Mouse (Mus musculus): ENCODE measurements around the gene Rnf40. TPM values are rescaled to one million over a fixed set of nuclear protein-coding genes. Genes with fewer than 3 reads are reported as not detected.

The Rnf40 gene
- polyA plus RNA-seq, 1 experiment: 81.5 TPM

- H3K27ac ChIP-seq (ENCODE audit: insufficient read depth, low read depth, low read length): no peak overlapping the region
- H3K4me3 ChIP-seq (ENCODE audit: insufficient read depth, low read depth, low read length): no peak overlapping the region
- WGBS: 68% methylated on average over 3 of the region's 3 CpGs
- H3K4me1 ChIP-seq (ENCODE audit: control insufficient read depth, insufficient read depth, low read length): peaks cover 6% of the 10 kb centered on the region
- TF ChIP-seq CTCF (IDR thresholded peaks at IDR 0.05; ENCODE audit: insufficient read depth, low read depth, low read length) (no peak), POLR2A (IDR thresholded peaks at IDR 0.05; ENCODE audit: insufficient read depth, low read depth, low read length) (no peak)
These were observed 63.1 kb downstream of the Rnf40 start for GRCm38 (mm10) chr7:127651624-127652023.

DNA sequence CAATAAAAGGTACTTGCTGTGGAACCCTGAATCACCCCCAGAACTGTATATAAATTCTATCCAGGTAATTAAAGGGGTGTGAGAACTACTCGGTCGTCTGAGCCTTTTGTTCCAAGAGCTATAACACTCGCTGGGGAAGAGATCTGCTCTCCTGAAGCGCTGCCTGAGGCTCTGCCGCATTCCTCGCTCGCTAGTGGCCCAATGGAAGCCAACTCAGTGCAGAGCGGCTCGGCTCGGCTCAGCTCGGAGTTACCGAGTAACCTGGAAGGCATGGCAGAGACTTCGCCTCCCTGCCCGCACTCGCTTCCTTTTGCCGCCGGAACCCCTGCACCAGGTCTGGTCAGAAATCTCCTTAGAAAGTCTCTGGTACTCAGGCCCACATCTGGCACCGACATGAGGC, 63.5 kb downstream of the Rnf40 start:
- TF ChIP-seq CTCF (IDR thresholded peaks at IDR 0.05; ENCODE audit: insufficient read depth, low read depth, low read length) (no peak), POLR2A (IDR thresholded peaks at IDR 0.05; ENCODE audit: insufficient read depth, low read depth, low read length) (no peak)
- H3K4me3 ChIP-seq (ENCODE audit: insufficient read depth, low read depth, low read length): no peak overlapping the region
- H3K27ac ChIP-seq (ENCODE audit: insufficient read depth, low read depth, low read length): no peak overlapping the region
- 18% methylated on average over 18 of the region's 18 CpGs for WGBS
- H3K4me1 ChIP-seq (ENCODE audit: control insufficient read depth, insufficient read depth, low read length): peaks cover 6% of the 10 kb centered on the region

GRCm38 (mm10) chr7:127654318-127654717, 65.8 kb downstream of the Rnf40 start:
- Histone ChIP-seq H3K4me1 (ENCODE audit: control insufficient read depth, insufficient read depth, low read length) (peaks cover 6% of the 10 kb centered on the region), H3K4me3 (ENCODE audit: insufficient read depth, low read depth, low read length) (no peak overlapping the region), H3K27ac (ENCODE audit: insufficient read depth, low read depth, low read length) (no peak overlapping the region)
- WGBS: 54% methylated on average over 10 of the region's 10 CpGs
- TF ChIP-seq POLR2A (IDR thresholded peaks at IDR 0.05; ENCODE audit: insufficient read depth, low read depth, low read length) (no peak), CTCF (IDR thresholded peaks at IDR 0.05; ENCODE audit: insufficient read depth, low read depth, low read length) (no peak)

Other genes with a start within 250 kb of the Rnf40 start
- gene Zfp768, start 243.2 kb upstream of the Rnf40 start, polyA plus RNA-seq (2012; ENCODE audit: insufficient read depth, insufficient read length, low replicate concordance, missing spikeins): not detected in 2 replicates
- not detected in 2 replicates for gene Zfp747, start 212.7 kb upstream of the Rnf40 start, polyA plus RNA-seq (2012; ENCODE audit: insufficient read depth, insufficient read length, low replicate concordance, missing spikeins)
- not detected in 2 replicates for gene 9130019O22Rik, start 201.6 kb upstream of the Rnf40 start, polyA plus RNA-seq (2012; ENCODE audit: insufficient read depth, insufficient read length, low replicate concordance, missing spikeins)
- not detected in 2 replicates for gene E430018J23Rik, start 195.1 kb upstream of the Rnf40 start, polyA plus RNA-seq (2012; ENCODE audit: insufficient read depth, insufficient read length, low replicate concordance, missing spikeins)
- not detected in 2 replicates for gene Zfp764, start 181.9 kb upstream of the Rnf40 start, polyA plus RNA-seq (2012; ENCODE audit: insufficient read depth, insufficient read length, low replicate concordance, missing spikeins)
- gene Zfp688, start 166.7 kb upstream of the Rnf40 start, polyA plus RNA-seq (2012; ENCODE audit: insufficient read depth, insufficient read length, low replicate concordance, missing spikeins): not detected in 2 replicates
- not detected in 2 replicates for gene Zfp689, start 139.6 kb upstream of the Rnf40 start, polyA plus RNA-seq (2012; ENCODE audit: insufficient read depth, insufficient read length, low replicate concordance, missing spikeins)
- not detected in 2 replicates for gene Prr14, start 129.2 kb upstream of the Rnf40 start, polyA plus RNA-seq (2012; ENCODE audit: insufficient read depth, insufficient read length, low replicate concordance, missing spikeins)
- not detected in 2 replicates for gene Fbrs, start 109.6 kb upstream of the Rnf40 start, polyA plus RNA-seq (2012; ENCODE audit: insufficient read depth, insufficient read length, low replicate concordance, missing spikeins)
- 110 and 137 TPM in 2 replicates for gene Srcap, start 76.8 kb upstream of the Rnf40 start, polyA plus RNA-seq (2012; ENCODE audit: insufficient read depth, insufficient read length, low replicate concordance, missing spikeins)
- not detected in 2 replicates for gene Gm42715, start 69.2 kb upstream of the Rnf40 start, polyA plus RNA-seq (2012; ENCODE audit: insufficient read depth, insufficient read length, low replicate concordance, missing spikeins)
- not detected in 2 replicates for gene Tmem265, start 27.4 kb upstream of the Rnf40 start, polyA plus RNA-seq (2012; ENCODE audit: insufficient read depth, insufficient read length, low replicate concordance, missing spikeins)
- not detected in 2 replicates for gene Phkg2, start 15.4 kb upstream of the Rnf40 start, polyA plus RNA-seq (2012; ENCODE audit: insufficient read depth, insufficient read length, low replicate concordance, missing spikeins)
- gene Ccdc189, start 172 bp upstream of the Rnf40 start, polyA plus RNA-seq (2012; ENCODE audit: insufficient read depth, insufficient read length, low replicate concordance, missing spikeins): not detected in 2 replicates
- gene Zfp629, start 27.0 kb downstream of the Rnf40 start, polyA plus RNA-seq (2012; ENCODE audit: insufficient read depth, insufficient read length, low replicate concordance, missing spikeins): not detected in 2 replicates
- not detected in 2 replicates for gene Bcl7c, start 120.2 kb downstream of the Rnf40 start, polyA plus RNA-seq (2012; ENCODE audit: insufficient read depth, insufficient read length, low replicate concordance, missing spikeins)
- gene Ctf1, start 124.0 kb downstream of the Rnf40 start, polyA plus RNA-seq (2012; ENCODE audit: insufficient read depth, insufficient read length, low replicate concordance, missing spikeins): not detected in 2 replicates
- not detected in 2 replicates for gene Ctf2, start 143.4 kb downstream of the Rnf40 start, polyA plus RNA-seq (2012; ENCODE audit: insufficient read depth, insufficient read length, low replicate concordance, missing spikeins)
- gene Fbxl19, start 155.8 kb downstream of the Rnf40 start, polyA plus RNA-seq (2012; ENCODE audit: insufficient read depth, insufficient read length, low replicate concordance, missing spikeins): not detected in 2 replicates
- gene Orai3, start 181.0 kb downstream of the Rnf40 start, polyA plus RNA-seq (2012; ENCODE audit: insufficient read depth, insufficient read length, low replicate concordance, missing spikeins): not detected in 2 replicates
- gene Setd1a, start 187.9 kb downstream of the Rnf40 start, polyA plus RNA-seq (2012; ENCODE audit: insufficient read depth, insufficient read length, low replicate concordance, missing spikeins): 526 TPM in 1 of 2 replicates, not detected in the other
- not detected in 2 replicates for gene Gm49388, start 196.8 kb downstream of the Rnf40 start, polyA plus RNA-seq (2012; ENCODE audit: insufficient read depth, insufficient read length, low replicate concordance, missing spikeins)
- gene Hsd3b7, start 211.8 kb downstream of the Rnf40 start, polyA plus RNA-seq (2012; ENCODE audit: insufficient read depth, insufficient read length, low replicate concordance, missing spikeins): not detected in 2 replicates
- not detected in 2 replicates for gene Stx4a, start 235.5 kb downstream of the Rnf40 start, polyA plus RNA-seq (2012; ENCODE audit: insufficient read depth, insufficient read length, low replicate concordance, missing spikeins)
- 303 TPM in 1 of 2 replicates, not detected in the other for gene Stx1b, start 235.8 kb downstream of the Rnf40 start, polyA plus RNA-seq (2012; ENCODE audit: insufficient read depth, insufficient read length, low replicate concordance, missing spikeins)

Data from olfactory bulb, adult 2 months (tissue).